Mouse (Mus musculus) limb, embryonic 12.5 days (tissue): ENCODE data around the gene Tox2. TPM values are rescaled to one million over a fixed set of nuclear protein-coding genes. Genes with fewer than 3 reads are reported as not detected.

Experiments used
- ATAC-seq: fragments of 200-750 bp; cut with Nextera tagmentation; 2 replicates; pipeline ENCODE4 v1.8.0; 2017; ENCODE audit warnings: low read depth, moderate TSS enrichment; ENCODE audit not compliant: insufficient number of reproducible peaks, insufficient read depth, low FRiP score, low TSS enrichment
- H3K27ac ChIP-seq: fragments of 300-500 bp; sonication (generic); 2 replicates; pipeline ENCODE4 v1.5.1; 2016; ENCODE audit warnings: mild to moderate bottlenecking, moderate library complexity
- H3K27me3 ChIP-seq: fragments of 300-500 bp; sonication (generic); 2 replicates; pipeline ENCODE4 v1.6.1; 2016; ENCODE audit warnings: mild to moderate bottlenecking, moderate library complexity
- H3K36me3 ChIP-seq: fragments of 300-500 bp; sonication (generic); 2 replicates; pipeline ENCODE4 v1.6.1; 2016; ENCODE audit warnings: mild to moderate bottlenecking, moderate library complexity
- H3K4me1 ChIP-seq: fragments of 300-500 bp; sonication (generic); replicated peaks from 2 replicates; pipeline ENCODE4 v1.6.1; 2016
- H3K4me2 ChIP-seq: fragments of 300-500 bp; sonication (generic); 2 replicates; pipeline ENCODE4 v1.6.1; 2016; ENCODE audit warnings: mild to moderate bottlenecking, moderate library complexity
- H3K4me3 ChIP-seq: fragments of 300-500 bp; sonication (generic); replicated peaks from 2 replicates; pipeline ENCODE4 v1.5.1; 2016; ENCODE audit warnings: mild to moderate bottlenecking
- H3K9ac ChIP-seq: fragments of 300-500 bp; sonication (generic); replicated peaks from 2 replicates; pipeline ENCODE4 v1.6.1; 2016; ENCODE audit warnings: mild to moderate bottlenecking, moderate library complexity
- H3K9me3 ChIP-seq: fragments of 300-500 bp; sonication (generic); 2 replicates; pipeline ENCODE4 v1.6.1; 2016; ENCODE audit warnings: mild to moderate bottlenecking, moderate library complexity
- WGBS: fragments of 180-500 bp; shearing (Covaris S2); methylation state at CpG from one replicate; pipeline ENCODE4 v1.1.7; 2016; 5-methylcytosine and 5-hydroxymethylcytosine counted together
- polyA plus RNA-seq: library from polyadenylated mRNA; unstranded; fragments of >200 nt; fragmentation: Nextera tagmentation; extraction: Ambion mirVana; gene quantifications from 2 replicates; pipeline ENCODE4 v1.2.1, GENCODE M21; 2016

The Tox2 gene
- polyA plus RNA-seq, 1 experiment from 2014 or later, result 0.92 TPM

DNA sequence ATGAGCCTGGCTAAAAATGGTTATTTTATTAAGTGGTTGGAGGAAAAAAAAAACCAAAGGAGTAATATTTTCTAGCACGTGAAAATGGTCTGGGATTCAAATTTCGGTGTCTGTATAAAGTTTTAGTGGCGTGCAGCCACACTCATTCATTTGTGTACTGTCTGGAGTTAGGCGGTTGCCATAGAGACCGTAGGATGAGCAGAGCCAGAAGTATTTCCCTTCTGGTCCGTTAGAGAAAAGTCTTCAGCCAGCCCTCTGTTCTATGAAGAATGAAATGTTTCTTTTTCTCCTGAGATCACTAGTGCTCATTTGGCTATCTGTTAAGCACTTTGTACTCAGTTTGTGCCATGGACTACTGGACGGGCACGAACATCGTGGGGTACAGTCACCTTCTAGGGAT, 146.5 kb downstream of the Tox2 start:
- no peak overlapping the region for H3K9ac ChIP-seq
- 0 out of 2 replicates have a peak overlapping the region, but pooled peaks have one; percentile 14 for H3K27ac ChIP-seq
- no peak overlapping the region for H3K4me3 ChIP-seq
- no peaks in the 10 kb centered on the region for H3K9me3 ChIP-seq
- ATAC-seq, result no peak
- 63% methylated on average over 9 of the region's 9 CpGs for WGBS
- H3K4me2 ChIP-seq, result no peak overlapping the region
- peaks cover 19% of the 10 kb centered on the region for H3K4me1 ChIP-seq
- H3K36me3 ChIP-seq, result no peaks in the 10 kb centered on the region
- peaks cover 20% of the 10 kb centered on the region; the same call in 1 of the 2 replicates for H3K27me3 ChIP-seq

- Histone ChIP-seq H3K9me3 (no peaks in the 10 kb centered on the region), H3K4me3 (no peak overlapping the region), H3K27me3 (peaks cover 15% of the 10 kb centered on the region; the same call in 1 of the 2 replicates), H3K9ac (no peak overlapping the region), H3K4me2 (no peak overlapping the region), H3K4me1 (peaks cover 19% of the 10 kb centered on the region), H3K36me3 (no peaks in the 10 kb centered on the region), H3K27ac (no peak overlapping the region)
- 59% methylated on average over 5 of the region's 5 CpGs for WGBS
- no peak for ATAC-seq
These were observed 147.5 kb downstream of the Tox2 start for GRCm38 (mm10) chr2:163350443-163350842.

GRCm38 (mm10) chr2:163353731-163354130, 150.8 kb downstream of the Tox2 start:
- no peaks in the 10 kb centered on the region for H3K36me3 ChIP-seq
- no peak overlapping the region for H3K27ac ChIP-seq
- no peaks in the 10 kb centered on the region for H3K9me3 ChIP-seq
- H3K4me3 ChIP-seq, result no peak overlapping the region
- peaks cover 19% of the 10 kb centered on the region for H3K4me1 ChIP-seq
- no peak for ATAC-seq
- no peak overlapping the region for H3K4me2 ChIP-seq
- H3K27me3 ChIP-seq, result 0 out of 2 replicates have a peak, but pooled peaks cover 6% of the 10 kb centered on the region
- 12% methylated on average over 7 of the region's 7 CpGs for WGBS
- H3K9ac ChIP-seq, result no peak overlapping the region

DNA sequence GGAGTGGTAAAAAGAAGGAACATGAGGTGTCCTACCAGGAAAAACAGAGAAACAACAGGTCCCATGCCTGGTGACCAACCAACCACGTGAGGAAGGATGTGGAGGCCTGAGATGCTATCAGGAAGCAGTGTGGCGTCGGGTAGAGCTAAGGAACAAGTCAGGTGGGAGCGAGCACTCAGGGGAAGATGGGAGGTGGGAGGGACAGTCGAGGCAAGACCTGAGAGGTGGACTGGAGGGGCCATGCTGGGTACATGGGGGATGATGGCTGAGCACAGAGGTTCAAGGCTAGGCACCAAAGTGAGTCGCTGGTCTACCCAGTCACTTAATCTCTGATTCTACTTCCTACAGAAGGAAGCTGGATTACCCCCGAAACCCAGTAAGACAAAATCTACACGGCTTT, 152.7 kb downstream of the Tox2 start:
- H3K4me2 ChIP-seq, result no peak overlapping the region
- 0 out of 2 replicates have a peak, but pooled peaks cover 6% of the 10 kb centered on the region for H3K27me3 ChIP-seq
- no peaks in the 10 kb centered on the region for H3K9me3 ChIP-seq
- no peak overlapping the region for H3K4me3 ChIP-seq
- H3K36me3 ChIP-seq, result no peaks in the 10 kb centered on the region
- no peak; the same call in 1 of the 2 replicates for ATAC-seq
- peaks cover 11% of the 10 kb centered on the region for H3K4me1 ChIP-seq
- 82% methylated on average over 8 of the region's 8 CpGs for WGBS
- no peak overlapping the region for H3K9ac ChIP-seq
- H3K27ac ChIP-seq, result no peak overlapping the region

GRCm38 (mm10) chr2:163356113-163356840, 153.4 kb downstream of the Tox2 start:
- 85% methylated on average over 12 of the region's 12 CpGs for WGBS
- Histone ChIP-seq H3K9me3 (no peaks in the 10 kb centered on the region), H3K27ac (peak overlapping the region; percentile 23; the same call in 1 of the 2 replicates), H3K4me1 (peaks cover 11% of the 10 kb centered on the region), H3K9ac (no peak overlapping the region), H3K27me3 (0 out of 2 replicates have a peak, but pooled peaks cover 6% of the 10 kb centered on the region), H3K4me2 (no peak overlapping the region), H3K36me3 (no peaks in the 10 kb centered on the region), H3K4me3 (no peak overlapping the region)
- no peak for ATAC-seq

DNA sequence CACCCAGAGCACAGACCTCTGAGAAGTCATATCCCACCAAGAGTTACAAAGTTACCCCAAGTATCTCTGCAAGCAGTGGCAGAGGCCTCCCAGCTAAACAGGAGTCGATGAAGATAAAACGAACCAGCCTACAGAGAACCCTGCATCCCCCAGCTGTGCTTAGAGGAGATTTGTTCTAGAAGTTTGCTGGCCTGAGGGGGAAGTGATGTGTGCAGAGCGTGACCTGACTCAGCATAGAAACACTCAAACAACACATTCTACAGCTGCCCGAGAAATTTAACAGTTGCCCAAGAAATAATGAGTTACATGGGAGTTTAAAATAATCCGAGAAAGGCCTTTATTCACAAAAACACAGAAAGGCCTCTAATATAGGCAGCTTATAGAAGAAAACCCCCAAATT, 155.7 kb downstream of the Tox2 start:
- 80% methylated on average over 5 of the region's 5 CpGs for WGBS
- Histone ChIP-seq H3K9me3 (no peaks in the 10 kb centered on the region), H3K4me1 (peaks cover 7% of the 10 kb centered on the region), H3K4me3 (no peak overlapping the region), H3K36me3 (no peaks in the 10 kb centered on the region), H3K27me3 (0 out of 2 replicates have a peak, but pooled peaks cover 2% of the 10 kb centered on the region), H3K27ac (no peak overlapping the region), H3K4me2 (no peak overlapping the region), H3K9ac (no peak overlapping the region)
- ATAC-seq, result no peak

- H3K4me2 ChIP-seq, result no peak overlapping the region
- WGBS, result 53% methylated on average over 2 of the region's 2 CpGs
- H3K9ac ChIP-seq, result no peak overlapping the region
- H3K4me1 ChIP-seq, result peaks cover 1% of the 10 kb centered on the region; the same call in 1 of the 2 replicates
- H3K27me3 ChIP-seq, result 0 out of 2 replicates have a peak, but pooled peaks cover 2% of the 10 kb centered on the region
- ATAC-seq, result no peak
- H3K9me3 ChIP-seq, result no peaks in the 10 kb centered on the region
- H3K4me3 ChIP-seq, result no peak overlapping the region
- H3K36me3 ChIP-seq, result no peaks in the 10 kb centered on the region
- no peak overlapping the region for H3K27ac ChIP-seq
These were observed 156.3 kb downstream of the Tox2 start for GRCm38 (mm10) chr2:163359253-163359652.

- no peak overlapping the region; the same call in 1 of the 2 replicates for H3K9ac ChIP-seq
- H3K27me3 ChIP-seq, result 0 out of 2 replicates have a peak, but pooled peaks cover 2% of the 10 kb centered on the region
- no peak overlapping the region for H3K4me2 ChIP-seq
- no peak for ATAC-seq
- no peaks in the 10 kb centered on the region for H3K36me3 ChIP-seq
- H3K27ac ChIP-seq, result no peak overlapping the region
- H3K4me3 ChIP-seq, result no peak overlapping the region
- no peaks in the 10 kb centered on the region for H3K9me3 ChIP-seq
- 68% methylated on average over 16 of the region's 16 CpGs for WGBS
- H3K4me1 ChIP-seq, result no peaks in the 10 kb centered on the region
These were observed 158.1 kb downstream of the Tox2 start for GRCm38 (mm10) chr2:163360858-163361623.

- 0 out of 2 replicates have a peak, but pooled peaks cover 2% of the 10 kb centered on the region for H3K27me3 ChIP-seq
- 74% methylated on average over 12 of the region's 12 CpGs for WGBS
- no peak for ATAC-seq
These were observed 160.3 kb downstream of the Tox2 start for GRCm38 (mm10) chr2:163362940-163363921.

GRCm38 (mm10) chr2:163364785-163365541, 162.0 kb downstream of the Tox2 start:
- Histone ChIP-seq H3K27ac (no peak overlapping the region), H3K4me3 (no peak overlapping the region), H3K9ac (no peak overlapping the region), H3K4me1 (no peaks in the 10 kb centered on the region), H3K27me3 (0 out of 2 replicates have a peak, but pooled peaks cover 2% of the 10 kb centered on the region), H3K4me2 (no peak overlapping the region), H3K36me3 (no peaks in the 10 kb centered on the region), H3K9me3 (no peaks in the 10 kb centered on the region)
- ATAC-seq, result no peak
- 75% methylated on average over 18 of the region's 18 CpGs for WGBS

More at GRCm38 (mm10) chr2:163362940-163363921, 160.3 kb downstream of the Tox2 start:
- H3K4me3 ChIP-seq, result no peak overlapping the region
- no peak overlapping the region for H3K4me2 ChIP-seq
- no peaks in the 10 kb centered on the region for H3K4me1 ChIP-seq
- H3K36me3 ChIP-seq, result no peaks in the 10 kb centered on the region
- H3K9ac ChIP-seq, result no peak overlapping the region
- H3K27ac ChIP-seq, result no peak overlapping the region
- H3K9me3 ChIP-seq, result no peaks in the 10 kb centered on the region
